Comparison of ENCODE assay signal across 8 mouse cellular contexts in the genomic region with DNA sequence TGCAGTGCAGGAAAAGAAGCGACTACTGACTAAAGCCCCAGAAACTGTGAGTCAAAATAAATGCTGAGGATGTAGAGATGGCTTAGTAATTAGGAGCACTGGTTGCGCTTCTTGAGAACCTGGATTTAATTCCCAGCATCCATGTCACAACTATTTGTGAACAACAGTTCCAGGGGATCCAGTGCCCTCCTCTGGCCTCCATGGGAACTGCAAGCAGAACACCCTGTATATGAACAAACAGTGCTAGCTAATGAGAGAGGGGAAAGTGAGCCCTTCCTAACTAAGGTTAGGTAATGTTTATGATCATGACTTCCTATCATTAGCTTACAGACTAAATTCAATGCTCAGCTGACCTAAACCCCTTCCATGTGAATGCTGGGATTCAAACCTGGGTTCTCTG. TPM values are rescaled to one million over a fixed set of nuclear protein-coding genes. Genes with fewer than 3 reads are reported as not detected.
DNase-seq lines count a peak whose midpoint lies in the region; ATAC-seq and TF ChIP-seq lines count a peak whose summit lies in the region.

No protein-coding gene starts in this region.

- no peak for TF ChIP-seq POLR2A in cerebellum, adult 2 months (IDR thresholded peaks at IDR 0.05; ENCODE audit: borderline replicate concordance, insufficient read depth, low read length)
- no peak for TF ChIP-seq POLR2A in spleen, adult 2 months (IDR thresholded peaks at IDR 0.05; ENCODE audit: low read depth, low read length)

- H3K4me3 ChIP-seq in cerebellum, adult 2 months (replicated peaks; ENCODE audit: insufficient read depth, low read depth, low read length): no peak overlapping the region
- H3K4me3 ChIP-seq in spleen, adult 2 months (ENCODE audit: extremely low read depth, insufficient read depth, insufficient read length): no peak overlapping the region
- H3K4me3 ChIP-seq in midbrain, embryonic 11.5 days (ENCODE audit: low read depth, low read length): no peak overlapping the region

- peak in 1 of 2 experiments; percentile 25 for DNase-seq in cerebellum, adult 2 months
- DNase-seq in cerebellum, adult 11 months: no peak
- peak in 1 of 2 experiments; percentile 16 for DNase-seq in spleen, adult 2 months (ENCODE audit: low read depth in 1 of 2, low spot score in 2 of 2)
- DNase-seq in spleen, adult 12 weeks (ENCODE audit: low spot score): no peak
- DNase-seq in embryo, embryonic 9.5 days (ENCODE audit: extremely low spot score): peak; percentile 5
- DNase-seq in mesoderm, embryonic 11.5 days (ENCODE audit: low read depth, low spot score): peak; percentile 4
- no peak for DNase-seq in midbrain, embryonic 11.5 days (ENCODE audit: low spot score, missing footprints)
- no peak for DNase-seq in urinary bladder, postnatal 36 days (ENCODE audit: low spot score in 2 of 2)

- no peak overlapping the region for H3K4me2 ChIP-seq in midbrain, embryonic 11.5 days

- no peaks in the 10 kb centered on the region for H3K27me3 ChIP-seq in cerebellum, adult 2 months (ENCODE audit: control insufficient read depth, insufficient read depth, low read length)
- H3K27me3 ChIP-seq in spleen, adult 2 months (ENCODE audit: control insufficient read depth, insufficient read depth, low read length): no peaks in the 10 kb centered on the region
- H3K27me3 ChIP-seq in midbrain, embryonic 11.5 days (ENCODE audit: control insufficient read depth, insufficient read depth, low read length): no peaks in the 10 kb centered on the region

- 100% methylated on average over 2 of the region's 2 CpGs for WGBS in cerebellum, adult 2 months
- 97% methylated on average over 2 of the region's 2 CpGs for WGBS in spleen, adult 2 months
- 96% methylated on average over 2 of the region's 2 CpGs for WGBS in midbrain, embryonic 11.5 days

- peaks cover 9% of the 10 kb centered on the region for H3K36me3 ChIP-seq in spleen, adult 2 months (ENCODE audit: control insufficient read depth, insufficient read depth, low read length)
- H3K36me3 ChIP-seq in midbrain, embryonic 11.5 days (ENCODE audit: control insufficient read depth, insufficient read depth, low read length): peaks cover 4% of the 10 kb centered on the region

- no peak overlapping the region for H3K9ac ChIP-seq in midbrain, embryonic 11.5 days (ENCODE audit: low read length)

- no peaks in the 10 kb centered on the region for H3K9me3 ChIP-seq in midbrain, embryonic 11.5 days (ENCODE audit: control insufficient read depth, low read length)

- ATAC-seq in midbrain, embryonic 11.5 days (ENCODE audit: low FRiP score): no peak

- peak; percentile 50; the same call in 1 of the 2 replicates for TF ChIP-seq CTCF in cerebellum, adult 2 months (IDR thresholded peaks at IDR 0.05; ENCODE audit: borderline replicate concordance, insufficient read depth, low read depth, low read length)
- TF ChIP-seq CTCF in spleen, adult 2 months (IDR thresholded peaks at IDR 0.05; ENCODE audit: extremely low read depth, insufficient read depth, insufficient read length, insufficient replicate concordance): peak; percentile 21; the same call in 1 of the 2 replicates

- no peaks in the 10 kb centered on the region for H3K4me1 ChIP-seq in cerebellum, adult 2 months (ENCODE audit: control insufficient read depth, insufficient read depth, low read length)
- peaks cover 5% of the 10 kb centered on the region; the same call in 1 of the 2 replicates for H3K4me1 ChIP-seq in spleen, adult 2 months (ENCODE audit: control insufficient read depth, insufficient read depth, insufficient read length)
- H3K4me1 ChIP-seq in midbrain, embryonic 11.5 days (ENCODE audit: control insufficient read depth, insufficient read depth, low read length): no peaks in the 10 kb centered on the region

- no peak overlapping the region for H3K27ac ChIP-seq in cerebellum, adult 2 months (ENCODE audit: insufficient read depth, low read length)
- H3K27ac ChIP-seq in spleen, adult 2 months (ENCODE audit: insufficient read depth, low read length): no peak overlapping the region
- H3K27ac ChIP-seq in midbrain, embryonic 11.5 days (ENCODE audit: low read depth, low read length): no peak overlapping the region

RNA-seq across cellular contexts. Expression of gene Hk3, which starts 36.9 kb away (rescaled TPM):
- 0.67 and 0.74 TPM in 2 replicates for polyA plus RNA-seq in cerebellum, adult 2 months (2012; rRNA removed)
- polyA plus RNA-seq in spleen, adult 2 months (2012; rRNA removed): 14.1 and 18.1 TPM in 2 replicates
- polyA plus RNA-seq in midbrain, embryonic 11.5 days (2014; fragmentation: Nextera tagmentation; extraction: Ambion mirVana): 0.94 and 0.95 TPM in 2 replicates

RNA-seq across cellular contexts. Expression of gene Uimc1, which starts 42.1 kb away (rescaled TPM):
- 24.0 and 24.8 TPM in 2 replicates for polyA plus RNA-seq in cerebellum, adult 2 months (2012; rRNA removed)
- 4.9 and 5.1 TPM in 2 replicates for polyA plus RNA-seq in spleen, adult 2 months (2012; rRNA removed)
- polyA plus RNA-seq in midbrain, embryonic 11.5 days (2014; fragmentation: Nextera tagmentation; extraction: Ambion mirVana): 26.7 and 29.0 TPM in 2 replicates

RNA-seq across cellular contexts. Expression of gene Zfp346, which starts 47.1 kb away (rescaled TPM):
- 48.5 and 52.5 TPM in 2 replicates for polyA plus RNA-seq in cerebellum, adult 2 months (2012; rRNA removed)
- 13.9 and 14.5 TPM in 2 replicates for polyA plus RNA-seq in spleen, adult 2 months (2012; rRNA removed)
- 18.8 and 19.7 TPM in 2 replicates for polyA plus RNA-seq in midbrain, embryonic 11.5 days (2014; fragmentation: Nextera tagmentation; extraction: Ambion mirVana)

Comparison
In these comparisons a context has a peak if more than half of its experiments do, and no peak if none do; other contexts are left out.
1. DNase-seq: peak in embryo, embryonic 9.5 days (single experiment) and mesoderm, embryonic 11.5 days (single experiment); none in cerebellum, adult 11 months (single experiment), spleen, adult 12 weeks (single experiment), midbrain, embryonic 11.5 days (single experiment) and urinary bladder, postnatal 36 days (0 of 2).